Mouse (Mus musculus) kidney, postnatal 0 days (tissue): ENCODE results near the gene Mkrn2os. TPM values are rescaled to one million over a fixed set of nuclear protein-coding genes. Genes with fewer than 3 reads are reported as not detected.
"Not testable (repeated sequence)": the region's sequence is repeated elsewhere in the genome, so short reads cannot be mapped to it uniquely, and the experiment has no call there.

Experiments used
- ATAC-seq: fragments of 200-750 bp; cut with Nextera tagmentation; replicated peaks from 2 replicates; pipeline ENCODE4 v1.8.0; 2017; ENCODE audit warnings: low read depth, moderate number of reproducible peaks, moderate TSS enrichment, moderate library complexity; ENCODE audit not compliant: low FRiP score
- DNase-seq: peaks from one replicate; pipeline ENCODE4 v3.0.0-alpha.2; 2016; ENCODE audit warnings: low spot score
- H3K27ac ChIP-seq: fragments of 300-500 bp; sonication (generic); 2 replicates; pipeline ENCODE4 v1.5.1; 2014; ENCODE audit warnings: mild to moderate bottlenecking
- H3K27me3 ChIP-seq: fragments of 300-500 bp; sonication (generic); 2 replicates; pipeline ENCODE4 v1.6.1; 2014; ENCODE audit warnings: low read length, mixed read lengths; ENCODE audit not compliant: insufficient read depth
- H3K36me3 ChIP-seq: fragments of 300-500 bp; sonication (generic); 2 replicates; pipeline ENCODE4 v1.6.1; 2014; ENCODE audit warnings: low read length, mixed read lengths; ENCODE audit not compliant: insufficient read depth
- H3K4me1 ChIP-seq: fragments of 300-500 bp; sonication (generic); replicated peaks from 2 replicates; pipeline ENCODE4 v1.6.1; 2014; ENCODE audit warnings: antibody characterized with exemption, low read length, mixed read lengths; ENCODE audit not compliant: insufficient read depth
- H3K4me2 ChIP-seq: fragments of 300-500 bp; sonication (generic); 2 replicates; pipeline ENCODE4 v1.6.1; 2014; ENCODE audit warnings: mild to moderate bottlenecking, low read length, moderate library complexity, mixed read lengths
- H3K4me3 ChIP-seq: fragments of 300-500 bp; sonication (generic); replicated peaks from 2 replicates; pipeline ENCODE4 v1.5.1; 2014; ENCODE audit warnings: low read depth, low read length
- H3K9ac ChIP-seq: fragments of 300-500 bp; sonication (generic); 2 replicates; pipeline ENCODE4 v1.6.1; 2014; ENCODE audit warnings: low read depth, low read length
- H3K9me3 ChIP-seq: fragments of 300-500 bp; sonication (generic); replicated peaks from 2 replicates; pipeline ENCODE4 v1.6.1; 2016; ENCODE audit warnings: low read length, inconsistent platforms, mixed read lengths
- CTCF ChIP-seq: IDR thresholded peaks from 2 replicates; pipeline ENCODE4 v1.5.1; 2016; ENCODE audit warnings: antibody characterized with exemption, low read depth, mild to moderate bottlenecking, moderate library complexity
- WGBS: fragments of 180-500 bp; shearing (Covaris S2); extraction: QIAGEN DNeasy Blood & Tissue Kit; methylation state at CpG from one replicate; pipeline ENCODE4 v1.1.7; 2014; 5-methylcytosine and 5-hydroxymethylcytosine counted together
- polyA plus RNA-seq: library from polyadenylated mRNA; unstranded; fragments of >200 nt; fragmentation: Nextera tagmentation; extraction: Ambion mirVana; gene quantifications from 2 replicates; pipeline ENCODE4 v1.2.1, GENCODE M21; 2015

Gene Mkrn2os
- polyA plus RNA-seq = 7.6 and 8.3 TPM in 2 replicates

DNA sequence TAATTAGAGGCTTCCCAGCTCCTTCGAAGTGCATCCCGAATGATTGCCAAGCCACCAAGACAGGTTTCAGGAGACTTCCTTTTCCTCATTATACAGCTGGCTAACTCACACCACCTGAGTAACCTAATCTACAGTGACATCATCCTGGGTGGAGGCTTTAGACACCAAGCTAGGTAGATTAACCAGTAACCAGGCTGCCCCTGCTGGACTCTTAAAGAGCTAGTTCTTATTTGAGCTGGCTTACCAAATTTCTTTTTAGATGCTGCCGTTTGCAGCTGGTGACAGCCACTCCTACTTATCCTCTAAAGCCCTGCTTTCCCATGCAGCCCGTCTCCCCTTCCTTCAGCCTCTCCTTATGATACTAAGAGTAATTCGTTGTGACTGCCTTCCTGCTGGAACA lies at the start of gene Mkrn2os:
Gene Mkrn2os (minus strand): TSS at position 119 of the 400 bp plus-strand sequence.
- no peak within 1 kb of the TSS for H3K9ac ChIP-seq
- H3K27me3 ChIP-seq = no peaks in the 10 kb centered on the region
- peak within 1 kb of the TSS; percentile 31 for H3K4me2 ChIP-seq
- WGBS = 34% methylated on average over 5 of the region's 5 CpGs
- no peak within 1 kb of the TSS for H3K4me3 ChIP-seq
- ATAC-seq (peak; percentile 87), DNase-seq (peak; percentile 68)
- no peaks in the 10 kb centered on the region for H3K4me1 ChIP-seq
- no peak within 1 kb of the TSS for H3K27ac ChIP-seq
- TF ChIP-seq CTCF = peak; percentile 33; the same call in 1 of the 2 replicates
- no peaks in the 10 kb centered on the region for H3K36me3 ChIP-seq
- no peaks in the 10 kb centered on the region for H3K9me3 ChIP-seq

DNA sequence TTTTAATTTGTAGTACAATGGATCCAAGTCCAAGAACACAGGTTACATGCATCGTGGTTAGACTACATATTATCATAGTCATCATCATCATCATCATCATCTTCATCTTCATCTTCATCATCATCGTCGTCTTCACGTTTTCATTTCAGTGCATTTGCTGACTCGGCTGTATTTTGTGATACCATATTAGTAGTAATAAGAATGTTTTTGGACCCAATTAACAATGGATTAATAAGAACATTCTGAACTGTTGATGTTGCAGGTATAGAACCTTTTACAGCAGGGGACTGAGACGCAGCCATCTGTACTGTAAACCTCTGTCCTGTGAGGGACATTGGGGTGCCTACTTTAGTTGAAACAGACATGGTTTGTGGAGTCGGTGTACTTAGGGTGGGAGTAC lies 45.8 kb upstream of the Mkrn2os start:
- not testable (repeated sequence) for H3K27me3 ChIP-seq, H3K9ac ChIP-seq, DNase-seq, ATAC-seq, H3K4me3 ChIP-seq, H3K9me3 ChIP-seq, H3K4me1 ChIP-seq, H3K4me2 ChIP-seq, H3K27ac ChIP-seq
- H3K36me3 ChIP-seq = peaks cover 30% of the 10 kb centered on the region
- 93% methylated on average over 7 of the region's 7 CpGs for WGBS

DNA sequence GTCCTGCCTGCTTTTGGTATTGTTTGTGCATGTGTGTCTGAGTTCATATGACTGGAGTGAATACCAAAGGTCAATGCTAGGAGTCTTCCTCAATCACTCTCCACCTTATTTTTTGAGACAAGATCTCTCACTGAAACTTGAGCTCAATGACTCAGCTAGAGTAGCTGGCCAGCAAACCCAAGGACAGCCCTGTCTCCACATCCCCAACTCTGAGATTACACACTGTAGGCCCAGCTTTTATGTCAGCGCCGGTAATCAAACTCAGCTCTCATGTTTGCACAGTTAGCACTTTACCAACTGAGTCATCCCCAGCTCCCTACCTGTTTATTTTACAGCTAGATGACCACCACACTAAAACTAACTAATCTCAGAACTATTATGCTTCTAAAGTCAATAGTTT lies 41.6 kb upstream of the Mkrn2os start:
- no peak overlapping the region for H3K4me3 ChIP-seq
- no peak overlapping the region for H3K9ac ChIP-seq
- H3K27ac ChIP-seq = no peak overlapping the region
- H3K4me1 ChIP-seq = no peaks in the 10 kb centered on the region
- TF ChIP-seq CTCF = no peak
- H3K36me3 ChIP-seq = peaks cover 39% of the 10 kb centered on the region
- no peaks in the 10 kb centered on the region for H3K9me3 ChIP-seq
- 95% methylated on average over 2 of the region's 2 CpGs for WGBS
- no peaks in the 10 kb centered on the region for H3K27me3 ChIP-seq
- ATAC-seq (no peak), DNase-seq (no peak)
- H3K4me2 ChIP-seq = no peak overlapping the region

DNA sequence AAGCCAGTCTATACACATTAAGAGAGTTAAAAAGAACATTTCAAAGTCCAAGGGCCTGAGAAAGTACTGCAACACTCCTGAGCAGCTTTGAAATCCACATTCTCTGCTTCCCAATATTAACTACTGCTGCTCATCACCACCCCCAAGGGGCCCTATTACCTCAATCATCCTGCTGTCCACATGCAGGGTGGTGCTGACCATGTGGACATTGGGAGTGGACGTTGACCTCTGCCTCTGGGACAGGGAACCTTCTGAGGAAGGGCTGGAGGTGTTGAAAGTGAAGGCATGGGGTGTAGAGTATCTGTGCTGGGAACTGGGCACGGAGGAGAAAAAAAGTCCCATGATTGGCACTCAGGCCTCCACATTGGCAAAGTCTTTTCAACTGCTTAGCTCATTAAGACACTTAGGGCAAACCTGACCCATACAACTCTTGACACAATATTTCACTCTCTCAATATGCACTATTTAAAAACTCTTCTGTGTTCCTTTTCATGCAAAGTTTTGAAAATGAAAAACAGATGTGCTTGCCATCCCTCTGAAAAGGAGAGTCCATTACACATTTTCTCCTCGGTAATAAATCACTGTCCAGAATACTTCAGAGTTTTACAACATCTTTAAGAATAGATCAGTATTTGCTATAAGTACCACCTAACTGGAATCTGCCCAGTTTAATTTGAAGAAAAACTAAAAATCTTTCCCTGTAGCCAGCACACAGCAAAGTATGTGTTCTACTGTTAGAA lies 38.9 kb upstream of the Mkrn2os start:
- WGBS = 81% methylated on average over 3 of the region's 3 CpGs
- H3K9me3 ChIP-seq = no peaks in the 10 kb centered on the region
- H3K36me3 ChIP-seq = peaks cover 33% of the 10 kb centered on the region
- no peak overlapping the region for H3K4me3 ChIP-seq
- H3K4me1 ChIP-seq = no peaks in the 10 kb centered on the region
- no peak for ATAC-seq
- H3K27me3 ChIP-seq = no peaks in the 10 kb centered on the region
- H3K9ac ChIP-seq = no peak overlapping the region
- no peak overlapping the region for H3K27ac ChIP-seq
- no peak for TF ChIP-seq CTCF
- H3K4me2 ChIP-seq = no peak overlapping the region
- no peak for DNase-seq

DNA sequence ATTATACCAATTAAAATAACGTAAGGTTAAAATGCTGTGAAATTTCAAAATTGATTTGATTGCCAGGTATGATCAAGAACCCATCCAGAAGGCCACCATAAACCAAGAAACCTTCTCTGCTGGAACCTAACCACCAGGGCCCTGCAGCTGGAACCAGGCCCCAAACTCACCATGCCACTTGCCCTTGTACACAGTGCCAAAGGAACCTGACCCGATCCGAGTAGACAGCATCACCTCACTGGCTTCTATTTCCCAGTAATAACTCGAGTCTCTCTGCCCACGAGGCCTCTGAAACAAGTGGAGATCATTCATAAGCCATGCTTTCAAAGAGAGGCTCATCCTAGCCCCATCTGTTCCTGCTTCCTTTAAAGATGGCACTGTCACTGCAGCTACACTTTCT lies 33.7 kb upstream of the Mkrn2os start:
- WGBS = 89% methylated on average over 5 of the region's 5 CpGs
- H3K4me1 ChIP-seq = no peaks in the 10 kb centered on the region
- no peak overlapping the region for H3K9ac ChIP-seq
- H3K9me3 ChIP-seq = no peaks in the 10 kb centered on the region
- H3K27ac ChIP-seq = no peak overlapping the region
- no peak for TF ChIP-seq CTCF
- peaks cover 43% of the 10 kb centered on the region for H3K36me3 ChIP-seq
- no peak for DNase-seq
- no peaks in the 10 kb centered on the region for H3K27me3 ChIP-seq
- H3K4me3 ChIP-seq = no peak overlapping the region
- no peak overlapping the region for H3K4me2 ChIP-seq
- ATAC-seq = no peak

DNA sequence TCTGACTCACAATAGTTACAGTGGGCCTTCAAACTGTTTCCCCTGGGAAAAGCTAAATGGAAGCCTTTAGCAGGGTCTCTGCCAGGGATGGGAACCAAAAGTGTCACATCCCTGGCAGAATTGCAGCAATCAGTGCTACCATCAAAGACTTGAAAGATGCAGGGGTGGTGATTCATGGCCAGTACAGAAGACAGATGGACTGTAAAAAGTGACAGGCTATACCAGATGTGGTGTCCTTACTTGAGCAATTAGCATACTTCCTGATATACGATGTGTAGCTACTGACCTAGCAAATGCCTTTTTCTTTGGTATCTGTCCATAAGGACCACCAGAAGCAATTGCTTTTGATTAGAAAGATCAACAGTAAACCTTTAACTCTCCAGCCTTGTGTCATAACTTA lies 28.6 kb upstream of the Mkrn2os start:
- ATAC-seq (no peak), DNase-seq (no peak)
- Histone ChIP-seq H3K4me3 (no peak overlapping the region), H3K4me2 (no peak overlapping the region), H3K27ac (no peak overlapping the region), H3K27me3 (no peaks in the 10 kb centered on the region), H3K9ac (no peak overlapping the region), H3K9me3 (no peaks in the 10 kb centered on the region), H3K4me1 (no peaks in the 10 kb centered on the region), H3K36me3 (peaks cover 76% of the 10 kb centered on the region)
- WGBS = 30% methylated on average over 1 of the region's 1 CpGs
- TF ChIP-seq CTCF = no peak

DNA sequence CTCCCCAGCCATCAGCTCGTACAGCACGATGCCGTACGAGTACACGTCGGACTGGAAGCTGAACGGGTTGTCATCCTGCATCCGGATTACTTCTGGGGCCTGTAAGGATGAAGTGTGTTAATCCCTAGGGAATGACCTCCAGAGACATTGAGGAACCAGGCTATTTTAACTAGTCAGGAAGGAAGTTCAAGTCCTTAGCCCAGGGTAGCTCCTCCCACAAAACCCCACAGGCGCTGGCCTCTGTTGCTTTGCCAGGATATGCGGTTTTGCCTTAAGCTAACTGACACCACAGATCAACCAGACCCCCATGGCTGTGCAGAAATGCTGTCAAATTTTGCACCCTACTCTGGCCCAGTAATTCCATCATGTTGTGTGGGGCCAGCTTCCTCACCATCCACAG lies 27.4 kb upstream of the Mkrn2os start:
- no peak overlapping the region for H3K4me2 ChIP-seq
- H3K27ac ChIP-seq = no peak overlapping the region
- H3K4me1 ChIP-seq = no peaks in the 10 kb centered on the region
- 79% methylated on average over 10 of the region's 10 CpGs for WGBS
- H3K4me3 ChIP-seq = no peak overlapping the region
- no peak for TF ChIP-seq CTCF
- peaks cover 75% of the 10 kb centered on the region for H3K36me3 ChIP-seq
- no peak overlapping the region for H3K9ac ChIP-seq
- H3K9me3 ChIP-seq = no peaks in the 10 kb centered on the region
- no peak for ATAC-seq
- peak; percentile 34 for DNase-seq
- H3K27me3 ChIP-seq = no peaks in the 10 kb centered on the region
